In genomic region chr7:39449260-39450021, GRCm38 (mm10) we compare ENCODE assay signal across 8 mouse cellular contexts. TPM values are rescaled to one million over a fixed set of nuclear protein-coding genes. Genes with fewer than 3 reads are reported as not detected.
DNase-seq lines count a peak whose midpoint lies in the region; ATAC-seq and TF ChIP-seq lines count a peak whose summit lies in the region.

No protein-coding gene starts in this region.

- peak overlapping the region; percentile 71 for H3K9ac ChIP-seq in MEL (ENCODE audit: control insufficient read depth, low read depth, low read length, poor library complexity, severe bottlenecking)
- H3K9ac ChIP-seq in forebrain, embryonic 14.5 days (ENCODE audit: low read length): peak overlapping the region; percentile 86
- peak overlapping the region; percentile 59 for H3K9ac ChIP-seq in liver, embryonic 15.5 days
- peak overlapping the region; percentile 72 for H3K9ac ChIP-seq in neural tube, embryonic 11.5 days (ENCODE audit: low read length)
- H3K9ac ChIP-seq in stomach, postnatal 0 days (ENCODE audit: low read length): peak overlapping the region; percentile 80

- no peak for TF ChIP-seq EP300 in MEL (IDR thresholded peaks at IDR 0.05; ENCODE audit: low read depth in 1 of 2, low read length in 2 of 2)
- peak; percentile 61 for TF ChIP-seq EP300 in stomach, postnatal 0 days (optimal IDR thresholded peaks at IDR 0.05)

- DNase-seq in MEL (ENCODE audit: low read depth, low spot score): peak; percentile 89
- peak; percentile 89 for DNase-seq in cerebellum, adult 11-12 months
- DNase-seq in forebrain, embryonic 14.5 days (ENCODE audit: low spot score): peak; percentile 99
- peak; percentile 91 for DNase-seq in heart, postnatal 10 days
- DNase-seq in kidney, postnatal 4 days: peak; percentile 73 to 83
- peak; percentile 83 for DNase-seq in neural tube, embryonic 11.5 days (ENCODE audit: low spot score)
- peak; percentile 76 for DNase-seq in stomach, postnatal 0 days (ENCODE audit: low spot score)

- WGBS in forebrain, embryonic 14.5 days: 3% methylated on average over 36 of the region's 36 CpGs
- WGBS in liver, embryonic 15.5 days (ENCODE audit: insufficient replicate concordance): under 1% methylated on average over 36 of the region's 36 CpGs
- WGBS in neural tube, embryonic 11.5 days: 3% methylated on average over 36 of the region's 36 CpGs
- WGBS in stomach, postnatal 0 days: 4% methylated on average over 36 of the region's 36 CpGs

- TF ChIP-seq CTCF in MEL (IDR thresholded peaks at IDR 0.05 in 2 of 3, conservative IDR thresholded peaks at IDR 0.05 in 1 of 3; ENCODE audit: control insufficient read depth in 1 of 3, insufficient read depth in 1 of 3, low read depth in 2 of 3, low read length in 3 of 3, poor library complexity in 1 of 3, severe bottlenecking in 1 of 3): no peak
- TF ChIP-seq CTCF in stomach, postnatal 0 days (IDR thresholded peaks at IDR 0.05; ENCODE audit: low read depth): no peak

- no peaks in the 10 kb centered on the region for H3K27me3 ChIP-seq in MEL (ENCODE audit: control insufficient read depth in 1 of 2, insufficient read depth in 2 of 2, low read length in 2 of 2)
- no peaks in the 10 kb centered on the region for H3K27me3 ChIP-seq in forebrain, embryonic 14.5 days (replicated peaks; ENCODE audit: control insufficient read depth, insufficient read depth, low read length)
- peaks cover 3% of the 10 kb centered on the region; the same call in 1 of the 2 replicates for H3K27me3 ChIP-seq in liver, embryonic 15.5 days
- H3K27me3 ChIP-seq in neural tube, embryonic 11.5 days (ENCODE audit: control insufficient read depth, insufficient read depth, low read length): no peaks in the 10 kb centered on the region
- no peaks in the 10 kb centered on the region for H3K27me3 ChIP-seq in stomach, postnatal 0 days (ENCODE audit: control insufficient read depth, insufficient read depth, low read length)

- H3K36me3 ChIP-seq in MEL (ENCODE audit: control insufficient read depth in 1 of 2, insufficient read depth in 2 of 2, low read length in 2 of 2): no peaks in the 10 kb centered on the region
- no peaks in the 10 kb centered on the region for H3K36me3 ChIP-seq in forebrain, embryonic 14.5 days (ENCODE audit: control insufficient read depth, insufficient read depth, low read length)
- H3K36me3 ChIP-seq in liver, embryonic 15.5 days (replicated peaks): no peaks in the 10 kb centered on the region
- no peaks in the 10 kb centered on the region for H3K36me3 ChIP-seq in neural tube, embryonic 11.5 days (ENCODE audit: control insufficient read depth, insufficient read depth, low read length)
- H3K36me3 ChIP-seq in stomach, postnatal 0 days (ENCODE audit: control insufficient read depth, insufficient read depth, low read length): no peaks in the 10 kb centered on the region

- no peak overlapping the region for H3K27ac ChIP-seq in MEL (ENCODE audit: control insufficient read depth, low read depth, low read length)
- H3K27ac ChIP-seq in forebrain, embryonic 14.5 days (ENCODE audit: low read depth, low read length): 0 out of 2 replicates have a peak overlapping the region, but pooled peaks have one; percentile 50
- no peak overlapping the region; the same call in 1 of the 2 replicates for H3K27ac ChIP-seq in liver, embryonic 15.5 days (replicated peaks)
- H3K27ac ChIP-seq in neural tube, embryonic 11.5 days (ENCODE audit: low read depth, low read length): 0 out of 2 replicates have a peak overlapping the region, but pooled peaks have one; percentile 58
- peak overlapping the region; percentile 56; the same call in 1 of the 2 replicates for H3K27ac ChIP-seq in stomach, postnatal 0 days (replicated peaks)

- no peak for TF ChIP-seq RAD21 in MEL (IDR thresholded peaks at IDR 0.05; ENCODE audit: low read depth, low read length)

- H3K4me1 ChIP-seq in MEL (ENCODE audit: control insufficient read depth in 1 of 2, insufficient read depth in 2 of 2, low read length in 2 of 2): no peaks in the 10 kb centered on the region
- H3K4me1 ChIP-seq in forebrain, embryonic 14.5 days (ENCODE audit: control insufficient read depth, insufficient read depth, low read length): peaks cover 4% of the 10 kb centered on the region; the same call in 1 of the 2 replicates
- peaks cover 10% of the 10 kb centered on the region; the same call in 1 of the 2 replicates for H3K4me1 ChIP-seq in liver, embryonic 15.5 days (replicated peaks)
- H3K4me1 ChIP-seq in neural tube, embryonic 11.5 days (ENCODE audit: control insufficient read depth, insufficient read depth, low read length): peaks cover 3% of the 10 kb centered on the region; the same call in 1 of the 2 replicates
- no peaks in the 10 kb centered on the region for H3K4me1 ChIP-seq in stomach, postnatal 0 days (replicated peaks; ENCODE audit: control insufficient read depth, insufficient read depth)

- peaks cover 5% of the 10 kb centered on the region for H3K79me2 ChIP-seq in MEL (ENCODE audit: control insufficient read depth, insufficient read depth, low read length, poor library complexity)

- H3K4me2 ChIP-seq in forebrain, embryonic 14.5 days (ENCODE audit: low read length): peak overlapping the region; percentile 74
- H3K4me2 ChIP-seq in liver, embryonic 15.5 days: peak overlapping the region; percentile 76
- peak overlapping the region; percentile 43 for H3K4me2 ChIP-seq in neural tube, embryonic 11.5 days (ENCODE audit: low read depth)
- H3K4me2 ChIP-seq in stomach, postnatal 0 days (replicated peaks; ENCODE audit: low read depth): peak overlapping the region; percentile 69

- no peaks in the 10 kb centered on the region for H3K9me3 ChIP-seq in MEL (replicated peaks; ENCODE audit: insufficient read depth, low read length)
- H3K9me3 ChIP-seq in forebrain, embryonic 14.5 days (replicated peaks; ENCODE audit: control insufficient read depth, low read length): no peaks in the 10 kb centered on the region
- H3K9me3 ChIP-seq in liver, embryonic 15.5 days (replicated peaks): no peaks in the 10 kb centered on the region
- no peaks in the 10 kb centered on the region for H3K9me3 ChIP-seq in neural tube, embryonic 11.5 days (ENCODE audit: control insufficient read depth, low read length)
- no peaks in the 10 kb centered on the region for H3K9me3 ChIP-seq in stomach, postnatal 0 days (ENCODE audit: control insufficient read depth, low read length)

- ATAC-seq in forebrain, embryonic 14.5 days: peak; percentile 99
- peak; percentile 96 for ATAC-seq in liver, embryonic 15.5 days (ENCODE audit: insufficient read depth)
- ATAC-seq in neural tube, embryonic 11.5 days (ENCODE audit: insufficient read depth, low FRiP score, low TSS enrichment): peak; percentile 100
- ATAC-seq in stomach, postnatal 0 days (ENCODE audit: low FRiP score, low TSS enrichment): peak; percentile 100

- intact Hi-C loops in heart, postnatal 10 days (cut with DNase I): loop anchor here (5.0 kb wide), 2 partner anchors 68 to 103 kb away; partner anchors contain the start of gene Zfp619

- H3K4me3 ChIP-seq in MEL (ENCODE audit: control insufficient read depth in 1 of 2, insufficient read depth in 1 of 2, low read depth in 2 of 2, low read length in 2 of 2): peak overlapping the region; percentile 82 to 87
- peak overlapping the region; percentile 69 for H3K4me3 ChIP-seq in forebrain, embryonic 14.5 days (ENCODE audit: low read depth, low read length)
- H3K4me3 ChIP-seq in liver, embryonic 15.5 days (replicated peaks): peak overlapping the region; percentile 68
- peak overlapping the region; percentile 68 for H3K4me3 ChIP-seq in neural tube, embryonic 11.5 days (ENCODE audit: low read depth, low read length)
- H3K4me3 ChIP-seq in stomach, postnatal 0 days (ENCODE audit: low read depth, low read length): peak overlapping the region; percentile 70

- TF ChIP-seq POLR2A in MEL (IDR thresholded peaks at IDR 0.05; ENCODE audit: control insufficient read depth in 1 of 2, insufficient read depth in 1 of 2, low read depth in 1 of 2, low read length in 2 of 2, poor library complexity in 1 of 2): peak; percentile 43 to 52; a peak in 2 of 4 replicates

TF ChIP-seq in MEL, 35 proteins besides CTCF, POLR2A, EP300 and RAD21:
- TF ChIP-seq KAT2A (conservative IDR thresholded peaks at IDR 0.05; ENCODE audit: low read depth, low read length) (0 out of 2 replicates have a peak, but pooled peaks have one; percentile 9), TBP (IDR thresholded peaks at IDR 0.05; ENCODE audit: low read depth, low read length) (peak; percentile 73), HCFC1 (IDR thresholded peaks at IDR 0.05; ENCODE audit: low read depth, low read length) (peak; percentile 62), TAL1 (IDR thresholded peaks at IDR 0.05; ENCODE audit: low read length) (no peak), NELFE (IDR thresholded peaks at IDR 0.05; ENCODE audit: low read depth, low read length) (0 out of 2 replicates have a peak, but pooled peaks have one; percentile 31)
TF ChIP-seq in MEL: peak in this region for 4.

RNA-seq across cellular contexts. Expression of gene Gm5114, which starts 36.5 kb away (rescaled TPM):
- not detected in 2 replicates for total RNA-seq in MEL (2012; rRNA removed)
- polyA plus RNA-seq in MEL (2012; ENCODE audit: insufficient read depth in 1 of 2, insufficient read length in 2 of 2, low read depth in 1 of 2, low replicate concordance in 2 of 2, missing spikeins in 1 of 2): not detected
- not detected in 2 replicates for polyA plus RNA-seq in forebrain, embryonic 14.5 days (2014; fragmentation: Nextera tagmentation; extraction: Ambion mirVana)
- total RNA-seq in heart, postnatal 10 days (2021): not detected
- not detected in 2 replicates for polyA plus RNA-seq in liver, embryonic 15.5 days (2015; fragmentation: Nextera tagmentation; extraction: Ambion mirVana)
- polyA plus RNA-seq in neural tube, embryonic 11.5 days (2014; fragmentation: Nextera tagmentation; extraction: Ambion mirVana): not detected in 2 replicates
- not detected in 2 replicates for polyA plus RNA-seq in stomach, postnatal 0 days (2015; fragmentation: Nextera tagmentation; extraction: Ambion mirVana)

Comparison
In these comparisons a context has a peak if more than half of its experiments do, and no peak if none do; other contexts are left out.
1. H3K27ac ChIP-seq: peak in forebrain, embryonic 14.5 days (single experiment), neural tube, embryonic 11.5 days (single experiment) and stomach, postnatal 0 days (single experiment); none in MEL (single experiment) and liver, embryonic 15.5 days (single experiment).
2. Peak in every context shown above with its lines, with median percentiles within 50 percentile points of each other: DNase-seq, H3K4me3 ChIP-seq, H3K9ac ChIP-seq, ATAC-seq and H3K4me2 ChIP-seq.